25 mouse cellular contexts compared by ENCODE assay signal in the genomic region with DNA sequence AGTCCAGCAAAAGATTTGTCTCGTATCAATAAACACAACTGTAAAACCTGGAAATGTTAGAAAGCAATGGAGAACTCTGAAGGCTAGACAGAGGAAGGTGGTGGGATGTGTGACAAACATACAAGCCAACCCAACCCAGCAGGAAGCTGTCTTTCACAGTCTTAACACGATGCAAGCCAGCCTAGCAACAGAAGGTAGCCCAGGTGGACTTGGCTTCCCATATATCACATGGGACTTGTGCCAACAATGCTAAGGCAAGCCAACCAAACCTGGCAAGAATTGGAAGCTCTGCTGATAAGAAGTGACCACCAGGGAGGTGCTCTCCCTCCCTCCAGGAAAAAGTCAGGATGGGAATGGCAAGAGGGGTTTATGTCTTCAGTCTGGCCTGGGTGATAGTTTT. TPM values are rescaled to one million over a fixed set of nuclear protein-coding genes. Genes with fewer than 3 reads are reported as not detected.
DNase-seq lines count a peak whose midpoint lies in the region; ATAC-seq and TF ChIP-seq lines count a peak whose summit lies in the region.
"Had no signal": no experiment of that assay in that cellular context is flagged by ENCODE, and none has a peak within 500 bp of the region (broad histone marks: within the 10 kb centered on the region; RNA-seq: fewer than 3 reads in every experiment).

No protein-coding gene starts in this region.

- no peak overlapping the region for H3K27ac ChIP-seq in left cerebral cortex, adult 2 months
- H3K27ac ChIP-seq: gastrocnemius, adult 2 months; heart, embryonic 10.5 days; hindbrain, embryonic 13.5 days; limb, embryonic 13.5 days; liver, embryonic 12.5 days; stomach, embryonic 15.5 days had no signal

- ATAC-seq in cerebellum, adult (ENCODE audit: insufficient number of reproducible peaks, low FRiP score, low TSS enrichment): peak; percentile 78
- ATAC-seq: forebrain, embryonic 14.5 days; inflammation-experienced regulatory T-cells, adult 6 months; liver, embryonic 12.5 days; midbrain, embryonic 16.5 days had no signal

- no peak overlapping the region for H3K4me3 ChIP-seq in left cerebral cortex, adult 2 months
- H3K4me3 ChIP-seq: gastrocnemius, adult 2 months; heart, embryonic 10.5 days; hindbrain, embryonic 13.5 days; limb, embryonic 13.5 days; liver, embryonic 12.5 days; stomach, embryonic 15.5 days had no signal

- peak; percentile 70 for DNase-seq in left cerebral cortex, postnatal 4 days
- DNase-seq in left cerebral cortex, adult 2 months (ENCODE audit: extremely low spot score in 1 of 2, low spot score in 2 of 2): no peak
- DNase-seq in cerebellum, adult 8-10 months: peak; percentile 80
- DNase-seq in cerebellum, postnatal 36 days: peak; percentile 84 to 91
- no peak for DNase-seq in testis, postnatal 10 days (ENCODE audit: low spot score)
- DNase-seq in kidney, adult 8-10 months: no peak
- DNase-seq: adrenal gland, postnatal 14 days; B cell, adult 2 months; gastrocnemius, adult 2 months; heart, postnatal 10 days; kidney, adult 9 months; kidney, postnatal 14 days; lung, adult 18-20 months; lung, postnatal 36 days; thymus, adult 18-20 months; thymus, postnatal 36 days had no signal

- TF ChIP-seq CTCF in left cerebral cortex, adult 2 months (IDR thresholded peaks at IDR 0.05): no peak

- intact Hi-C loops in left cerebral cortex, postnatal 4 days (cut with DNase I): no loop called here
- intact Hi-C loops in left cerebral cortex, adult 2 months (cut with DNase I): no loop called here

RNA-seq across cellular contexts. Expression of a gene that starts 6.9 kb away (rescaled TPM):
- total RNA-seq in left cerebral cortex, postnatal 4 days (2021): 10 to 100 TPM; 59.7 to 60.9 TPM
- 10 to 100 TPM; 52.3 to 56.0 TPM for total RNA-seq in left cerebral cortex, adult 2 months (2021)

RNA-seq across cellular contexts. Expression of a gene that starts 18.9 kb away (rescaled TPM):
- total RNA-seq in left cerebral cortex, postnatal 4 days (2021): 10 to 100 TPM; 21.4 to 21.9 TPM
- 10 to 100 TPM; 21.4 to 24.3 TPM for total RNA-seq in left cerebral cortex, adult 2 months (2021)

RNA-seq across cellular contexts. Expression of a gene that starts 50.0 kb away (rescaled TPM):
- 100 to 1,000 TPM; 314 to 322 TPM for total RNA-seq in left cerebral cortex, postnatal 4 days (2021)
- total RNA-seq in left cerebral cortex, adult 2 months (2021): 100 to 1,000 TPM; 160 to 180 TPM

Comparison
In these comparisons a context has a peak if more than half of its experiments do, and no peak if none do; other contexts are left out.
1. DNase-seq: peak in left cerebral cortex, postnatal 4 days (single experiment), cerebellum, adult 8-10 months (single experiment) and cerebellum, postnatal 36 days (2 of 2); none in left cerebral cortex, adult 2 months (0 of 2), testis, postnatal 10 days (single experiment) and kidney, adult 8-10 months (0 of 2).